In the genomic region with DNA sequence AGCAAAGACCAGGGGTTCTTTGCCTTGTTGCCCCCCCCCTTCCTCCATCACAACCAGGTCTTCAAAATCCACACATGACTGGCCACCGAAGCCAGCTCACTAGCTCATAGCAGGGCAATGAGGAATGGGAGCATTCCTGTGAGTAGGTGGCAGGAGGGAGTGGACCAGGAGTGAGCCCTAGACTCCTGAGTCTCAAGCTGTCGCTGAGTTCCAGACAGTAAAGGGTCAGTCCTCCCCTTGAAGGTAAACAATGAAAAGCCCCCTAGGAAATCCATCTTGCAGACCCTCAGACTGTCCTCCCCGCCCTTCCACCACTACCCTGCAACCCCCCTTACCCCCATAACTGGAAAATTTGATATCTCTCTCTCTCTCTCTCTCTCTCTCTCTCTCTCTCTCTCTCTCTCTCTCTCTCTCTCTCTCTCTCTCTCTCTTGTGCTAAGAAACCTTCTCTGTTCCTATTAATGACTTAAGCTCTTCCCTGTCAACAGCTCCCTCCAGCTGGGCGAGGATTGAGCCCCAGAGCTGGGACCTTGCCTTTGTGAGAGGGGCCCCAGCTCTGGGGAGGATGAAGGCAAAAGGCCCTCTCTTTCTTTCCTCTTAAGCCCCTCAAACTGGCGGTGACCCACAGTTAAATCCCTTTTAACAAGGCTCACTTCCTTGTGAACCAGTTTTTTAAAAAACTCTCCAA, we compare ENCODE assay signal across 22 mouse cellular contexts.
A peak's percentile ranks its signal among the peaks of the same experiment; 100 is the strongest.
DNase-seq lines count a peak whose midpoint lies in the region; ATAC-seq and TF ChIP-seq lines count a peak whose summit lies in the region.
"Had no signal": no experiment of that assay in that cellular context is flagged by ENCODE, and none has a peak within 500 bp of the region (broad histone marks: within the 10 kb centered on the region; RNA-seq: fewer than 3 reads in every experiment).

No protein-coding gene starts in this region.

- H3K9ac ChIP-seq in forebrain, embryonic 13.5 days: no peak overlapping the region
- H3K9ac ChIP-seq in kidney, embryonic 15.5 days: no peak overlapping the region
- no peak overlapping the region for H3K9ac ChIP-seq in limb, embryonic 12.5 days (replicated peaks)
- H3K9ac ChIP-seq: hindbrain, embryonic 15.5 days; neural tube, embryonic 13.5 days had no signal

- ATAC-seq in forebrain, embryonic 13.5 days: no peak
- ATAC-seq in kidney, embryonic 15.5 days (replicated peaks; ENCODE audit: low FRiP score): peak; percentile 16; the same call in 1 of the 2 replicates
- ATAC-seq in limb, embryonic 12.5 days (ENCODE audit: insufficient number of reproducible peaks, insufficient read depth, low FRiP score, low TSS enrichment, low read depth): peak; percentile 48; the same call in 1 of the 2 replicates

- no peaks in the 10 kb centered on the region for H3K36me3 ChIP-seq in forebrain, embryonic 10.5 days (replicated peaks)
- no peaks in the 10 kb centered on the region for H3K36me3 ChIP-seq in forebrain, embryonic 13.5 days (ENCODE audit: poor library complexity, severe bottlenecking)
- no peaks in the 10 kb centered on the region for H3K36me3 ChIP-seq in kidney, embryonic 15.5 days
- H3K36me3 ChIP-seq in limb, embryonic 12.5 days: no peaks in the 10 kb centered on the region
- H3K36me3 ChIP-seq: hindbrain, embryonic 15.5 days; neural tube, embryonic 13.5 days had no signal

- no peaks in the 10 kb centered on the region for H3K27me3 ChIP-seq in forebrain, embryonic 10.5 days (ENCODE audit: poor library complexity, severe bottlenecking)
- H3K27me3 ChIP-seq in forebrain, embryonic 13.5 days: no peaks in the 10 kb centered on the region
- no peaks in the 10 kb centered on the region for H3K27me3 ChIP-seq in kidney, embryonic 15.5 days
- no peaks in the 10 kb centered on the region for H3K27me3 ChIP-seq in limb, embryonic 12.5 days
- H3K27me3 ChIP-seq: hindbrain, embryonic 15.5 days; neural tube, embryonic 13.5 days had no signal

- peaks cover 38% of the 10 kb centered on the region for H3K4me1 ChIP-seq in forebrain, embryonic 10.5 days
- H3K4me1 ChIP-seq in forebrain, embryonic 13.5 days: peaks cover 18% of the 10 kb centered on the region; the same call in 1 of the 2 replicates
- H3K4me1 ChIP-seq in kidney, embryonic 15.5 days: peaks cover 11% of the 10 kb centered on the region
- H3K4me1 ChIP-seq in limb, embryonic 12.5 days (replicated peaks): peaks cover 18% of the 10 kb centered on the region

- whole genome bisulfite sequencing in forebrain, embryonic 10.5 days: 30% methylated on average over 5 of the region's 5 CpGs
- 21% methylated on average over 5 of the region's 5 CpGs for WGBS in forebrain, embryonic 13.5 days
- WGBS in kidney, embryonic 15.5 days: 24% methylated on average over 5 of the region's 5 CpGs
- 35% methylated on average over 5 of the region's 5 CpGs for WGBS in limb, embryonic 12.5 days

- DNase-seq in forebrain, embryonic 10.5 days (ENCODE audit: extremely low spot score, low spot score): peak; percentile 22
- no peak for DNase-seq in kidney, adult 8-10 months
- peak; percentile 38 for DNase-seq in brain, embryonic 14.5 days (ENCODE audit: low read depth)
- DNase-seq in yolk sac, embryonic 10.5 days (ENCODE audit: low spot score): no peak
- DNase-seq in gastrocnemius, adult 8-10 months (ENCODE audit: low spot score in 2 of 2): no peak
- DNase-seq: adrenal gland, adult 8-10 months; cerebellum, adult 2 months; gastrocnemius, postnatal 25 days; heart, postnatal 10 days; kidney, adult 18-20 months; layer of hippocampus, postnatal 36 days; lung, adult 2 months; right cerebral cortex, postnatal 25 days; thymus, postnatal 4 days had no signal

- no peak for TF ChIP-seq POLR2A in brain, embryonic 14.5 days (IDR thresholded peaks at IDR 0.05; ENCODE audit: borderline replicate concordance, extremely low read depth, insufficient read depth, insufficient read length, poor library complexity, severe bottlenecking)

- no peak overlapping the region for H3K4me3 ChIP-seq in forebrain, embryonic 10.5 days
- no peak overlapping the region for H3K4me3 ChIP-seq in forebrain, embryonic 13.5 days
- H3K4me3 ChIP-seq in kidney, embryonic 15.5 days (replicated peaks): no peak overlapping the region
- no peak overlapping the region for H3K4me3 ChIP-seq in limb, embryonic 12.5 days (replicated peaks)
- H3K4me3 ChIP-seq: erythroblast, embryonic 14.5 days; hindbrain, embryonic 15.5 days; neural tube, embryonic 13.5 days had no signal

- no peak overlapping the region for H3K4me2 ChIP-seq in forebrain, embryonic 13.5 days
- no peak overlapping the region for H3K4me2 ChIP-seq in kidney, embryonic 15.5 days
- no peak overlapping the region for H3K4me2 ChIP-seq in limb, embryonic 12.5 days
- H3K4me2 ChIP-seq: hindbrain, embryonic 15.5 days; liver, embryonic 11.5 days; neural tube, embryonic 13.5 days had no signal

- no peak for TF ChIP-seq CTCF in brain, embryonic 14.5 days (IDR thresholded peaks at IDR 0.05; ENCODE audit: borderline replicate concordance, extremely low read depth, insufficient read depth, insufficient read length)

- H3K9me3 ChIP-seq in forebrain, embryonic 10.5 days: no peaks in the 10 kb centered on the region
- no peaks in the 10 kb centered on the region; the same call in 1 of the 2 replicates for H3K9me3 ChIP-seq in forebrain, embryonic 13.5 days (replicated peaks)
- H3K9me3 ChIP-seq in kidney, embryonic 15.5 days (replicated peaks): no peaks in the 10 kb centered on the region
- H3K9me3 ChIP-seq in limb, embryonic 12.5 days: no peaks in the 10 kb centered on the region
- H3K9me3 ChIP-seq: hindbrain, embryonic 15.5 days; neural tube, embryonic 13.5 days had no signal

- peak overlapping the region; percentile 77 for H3K27ac ChIP-seq in forebrain, embryonic 10.5 days
- H3K27ac ChIP-seq in forebrain, embryonic 13.5 days: no peak overlapping the region
- H3K27ac ChIP-seq in kidney, embryonic 15.5 days: peak overlapping the region; percentile 32; the same call in 1 of the 2 replicates
- 0 out of 2 replicates have a peak overlapping the region, but pooled peaks have one; percentile 23 for H3K27ac ChIP-seq in limb, embryonic 12.5 days
- H3K27ac ChIP-seq: hindbrain, embryonic 15.5 days; macrophage; neural tube, embryonic 13.5 days had no signal

Comparison
In these comparisons a context has a peak if more than half of its experiments do, and no peak if none do; other contexts are left out.
1. DNase-seq: peak in forebrain, embryonic 10.5 days (single experiment) and brain, embryonic 14.5 days (single experiment); none in kidney, adult 8-10 months (0 of 2), yolk sac, embryonic 10.5 days (single experiment) and gastrocnemius, adult 8-10 months (0 of 2).